Mouse (Mus musculus) CH12.LX (cell line): ENCODE data around the gene S100a1.

Source experiments
- E2F4 ChIP-seq: IDR thresholded peaks from 2 replicates; pipeline ENCODE4 v1.6.1; 2011; ENCODE audit warnings: low read depth, low read length, improper control_type of control experiment; ENCODE audit not compliant: insufficient replicate concordance
- TBP ChIP-seq: conservative IDR thresholded peaks from 2 replicates; pipeline ENCODE4 v1.6.1; 2011; ENCODE audit warnings: low read depth, low read length, improper control_type of control experiment

DNA sequence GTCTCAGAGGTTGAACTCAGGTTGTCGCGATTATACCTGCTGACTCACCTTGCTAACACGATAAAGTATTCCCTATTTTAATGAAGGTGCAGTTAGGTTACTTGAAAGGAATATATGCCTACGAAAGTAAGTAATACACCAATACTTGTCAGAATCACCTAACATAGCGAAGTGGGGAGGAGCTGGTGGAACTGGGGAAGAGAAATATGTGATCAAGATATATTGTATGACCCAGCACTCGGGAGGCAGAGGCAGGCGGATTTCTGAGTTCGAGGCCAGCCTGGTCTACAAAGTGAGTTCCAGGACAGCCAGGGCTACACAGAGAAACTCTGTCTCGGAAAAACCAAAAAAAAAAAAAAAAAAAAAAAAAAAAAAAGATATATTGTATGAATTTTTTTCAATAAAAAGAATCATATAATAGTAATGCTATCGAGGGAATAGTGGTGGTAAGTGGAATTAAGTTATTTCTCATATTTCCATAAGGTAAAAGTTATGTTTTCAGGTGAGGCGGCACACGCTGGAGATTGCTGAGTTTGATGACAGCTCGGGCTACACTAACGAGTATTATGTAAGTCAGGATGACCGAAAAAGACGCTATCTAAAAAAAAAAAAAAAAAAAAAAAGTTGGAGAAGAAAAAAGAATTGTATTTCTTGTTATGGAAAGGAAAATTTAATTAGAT, 38.9 kb downstream of the S100a1 start:
- TF ChIP-seq TBP = no peak
- no peak for TF ChIP-seq E2F4
